Mouse (Mus musculus) midbrain, embryonic 10.5 days (tissue): Measurements from ENCODE around the gene Afp. TPM values are rescaled to one million over a fixed set of nuclear protein-coding genes. Genes with fewer than 3 reads are reported as not detected.

Source experiments
- DNase-seq: peaks from one replicate; pipeline ENCODE4 v3.0.0-alpha.2; 2017; ENCODE audit warnings: low spot score
- H3K27ac ChIP-seq: fragments of 300-500 bp; sonication (generic); replicated peaks from 2 replicates; pipeline ENCODE4 v1.5.1; 2016; ENCODE audit warnings: mild to moderate bottlenecking
- H3K27me3 ChIP-seq: fragments of 300-500 bp; sonication (generic); 2 replicates; pipeline ENCODE4 v1.6.1; 2016; ENCODE audit warnings: low read depth, mild to moderate bottlenecking; ENCODE audit not compliant: poor library complexity, severe bottlenecking
- H3K36me3 ChIP-seq: fragments of 300-500 bp; sonication (generic); 2 replicates; pipeline ENCODE4 v1.6.1; 2016; ENCODE audit warnings: mild to moderate bottlenecking, moderate library complexity
- H3K4me1 ChIP-seq: fragments of 300-500 bp; sonication (generic); 2 replicates; pipeline ENCODE4 v1.6.1; 2016
- H3K4me3 ChIP-seq: fragments of 300-500 bp; sonication (generic); 2 replicates; pipeline ENCODE4 v1.5.1; 2016; ENCODE audit warnings: mild to moderate bottlenecking, moderate library complexity
- H3K9me3 ChIP-seq: fragments of 300-500 bp; sonication (generic); replicated peaks from 2 replicates; pipeline ENCODE4 v1.6.1; 2016; ENCODE audit warnings: mild to moderate bottlenecking
- WGBS: fragments of 180-500 bp; shearing (Covaris S2); methylation state at CpG from one replicate; pipeline ENCODE4 v1.1.7; 2016; 5-methylcytosine and 5-hydroxymethylcytosine counted together
- polyA plus RNA-seq: library from polyadenylated mRNA; unstranded; fragments of >200 nt; fragmentation: Nextera tagmentation; extraction: Ambion mirVana; gene quantifications from 2 replicates; pipeline ENCODE4 v1.2.1, GENCODE M21; 2016

Gene Afp
- polyA plus RNA-seq: 0.16 TPM in 1 of 2 replicates, not detected in the other

DNA sequence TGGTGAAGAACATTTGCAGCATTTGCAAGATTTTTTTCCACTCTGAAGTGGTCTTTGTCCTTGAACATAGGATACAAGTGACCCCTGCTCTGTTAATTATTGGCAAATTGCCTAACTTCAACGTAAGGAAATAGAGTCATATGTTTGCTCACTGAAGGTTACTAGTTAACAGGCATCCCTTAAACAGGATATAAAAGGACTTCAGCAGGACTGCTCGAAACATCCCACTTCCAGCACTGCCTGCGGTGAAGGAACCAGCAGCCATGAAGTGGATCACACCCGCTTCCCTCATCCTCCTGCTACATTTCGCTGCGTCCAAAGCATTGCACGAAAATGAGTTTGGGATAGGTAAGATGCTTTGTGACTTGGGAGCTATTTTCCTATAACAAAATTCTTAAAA is at the start of gene Afp:
TSS of gene Afp (plus strand) at position 220 of the 400 bp plus-strand sequence.
- H3K4me3 ChIP-seq: no peak within 1 kb of the TSS
- H3K4me1 ChIP-seq: no peaks in the 10 kb centered on the region
- H3K9me3 ChIP-seq: no peaks in the 10 kb centered on the region
- 96% methylated on average over 7 of the region's 7 CpGs for WGBS
- no peak within 1 kb of the TSS for H3K27ac ChIP-seq
- no peaks in the 10 kb centered on the region for H3K27me3 ChIP-seq
- no peaks in the 10 kb centered on the region for H3K36me3 ChIP-seq
- no peak for DNase-seq

GRCm38 (mm10) chr5:90447577-90447976 is 43.0 kb upstream of the Afp start:
- Histone ChIP-seq H3K9me3 (no peaks in the 10 kb centered on the region), H3K27me3 (0 out of 2 replicates have a peak, but pooled peaks cover 3% of the 10 kb centered on the region), H3K4me3 (no peak overlapping the region), H3K4me1 (no peaks in the 10 kb centered on the region), H3K36me3 (no peaks in the 10 kb centered on the region), H3K27ac (no peak overlapping the region)
- DNase-seq: no peak
- WGBS: 73% methylated on average over 3 of the region's 3 CpGs

DNA sequence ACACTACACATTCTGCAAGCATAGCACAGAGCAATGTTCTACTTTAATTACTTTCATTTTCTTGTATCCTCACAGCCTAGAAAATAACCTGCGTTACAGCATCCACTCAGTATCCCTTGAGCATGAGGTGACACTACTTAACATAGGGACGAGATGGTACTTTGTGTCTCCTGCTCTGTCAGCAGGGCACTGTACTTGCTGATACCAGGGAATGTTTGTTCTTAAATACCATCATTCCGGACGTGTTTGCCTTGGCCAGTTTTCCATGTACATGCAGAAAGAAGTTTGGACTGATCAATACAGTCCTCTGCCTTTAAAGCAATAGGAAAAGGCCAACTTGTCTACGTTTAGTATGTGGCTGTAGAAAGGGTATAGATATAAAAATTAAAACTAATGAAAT is 40.6 kb upstream of the Afp start:
- H3K4me3 ChIP-seq: no peak overlapping the region
- H3K36me3 ChIP-seq: no peaks in the 10 kb centered on the region
- H3K27ac ChIP-seq: no peak overlapping the region
- WGBS: 90% methylated on average over 5 of the region's 5 CpGs
- 0 out of 2 replicates have a peak, but pooled peaks cover 3% of the 10 kb centered on the region for H3K27me3 ChIP-seq
- no peaks in the 10 kb centered on the region for H3K9me3 ChIP-seq
- H3K4me1 ChIP-seq: no peaks in the 10 kb centered on the region
- no peak for DNase-seq

- Histone ChIP-seq H3K36me3 (no peaks in the 10 kb centered on the region), H3K4me3 (no peak overlapping the region), H3K27ac (no peak overlapping the region), H3K4me1 (no peaks in the 10 kb centered on the region), H3K9me3 (no peaks in the 10 kb centered on the region), H3K27me3 (no peaks in the 10 kb centered on the region)
- WGBS: 81% methylated on average over 4 of the region's 4 CpGs
- DNase-seq: no peak
Measured at GRCm38 (mm10) chr5:90452711-90453110, 37.8 kb upstream of the Afp start.

- WGBS: 85% methylated on average over 1 of the region's 1 CpGs
- no peaks in the 10 kb centered on the region for H3K4me1 ChIP-seq
- H3K36me3 ChIP-seq: no peaks in the 10 kb centered on the region
- no peak for DNase-seq
- H3K4me3 ChIP-seq: no peak overlapping the region
- no peaks in the 10 kb centered on the region for H3K27me3 ChIP-seq
- no peaks in the 10 kb centered on the region for H3K9me3 ChIP-seq
- no peak overlapping the region for H3K27ac ChIP-seq
Measured at GRCm38 (mm10) chr5:90457241-90457640, 33.3 kb upstream of the Afp start.

DNA sequence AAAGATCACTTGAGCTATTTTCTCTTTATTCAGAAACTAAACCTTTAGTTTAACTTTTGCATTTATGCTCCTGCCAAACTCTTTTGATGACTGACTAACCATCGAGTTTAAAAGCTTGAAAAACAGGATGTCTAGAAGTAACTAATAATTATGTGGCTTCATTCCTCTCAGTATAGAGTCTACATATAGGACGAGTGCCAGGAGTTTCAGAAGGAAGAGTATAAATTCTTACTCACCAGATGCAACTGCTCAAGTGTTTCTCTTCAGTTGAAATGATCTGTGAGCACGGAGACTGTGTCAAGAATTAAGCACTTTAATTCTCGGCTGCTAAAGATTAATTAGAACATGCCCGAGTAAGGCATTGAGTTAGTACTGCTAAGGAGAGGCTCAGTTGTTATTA is 31.8 kb upstream of the Afp start:
- WGBS: 86% methylated on average over 5 of the region's 5 CpGs
- no peaks in the 10 kb centered on the region for H3K4me1 ChIP-seq
- H3K27me3 ChIP-seq: no peaks in the 10 kb centered on the region
- no peak for DNase-seq
- no peak overlapping the region for H3K27ac ChIP-seq
- H3K36me3 ChIP-seq: no peaks in the 10 kb centered on the region
- H3K9me3 ChIP-seq: no peaks in the 10 kb centered on the region
- no peak overlapping the region for H3K4me3 ChIP-seq

GRCm38 (mm10) chr5:90460619-90461018 is 29.9 kb upstream of the Afp start, which contains the start of gene Alb:
Gene Alb, plus strand, starts transcription at chr5:90460897.
- no peak within 1 kb of the TSS for H3K27ac ChIP-seq
- 93% methylated on average over 8 of the region's 8 CpGs for WGBS
- H3K9me3 ChIP-seq: no peaks in the 10 kb centered on the region
- H3K4me3 ChIP-seq: no peak within 1 kb of the TSS
- no peak for DNase-seq
- H3K27me3 ChIP-seq: no peaks in the 10 kb centered on the region
- H3K36me3 ChIP-seq: no peaks in the 10 kb centered on the region
- no peaks in the 10 kb centered on the region for H3K4me1 ChIP-seq

DNA sequence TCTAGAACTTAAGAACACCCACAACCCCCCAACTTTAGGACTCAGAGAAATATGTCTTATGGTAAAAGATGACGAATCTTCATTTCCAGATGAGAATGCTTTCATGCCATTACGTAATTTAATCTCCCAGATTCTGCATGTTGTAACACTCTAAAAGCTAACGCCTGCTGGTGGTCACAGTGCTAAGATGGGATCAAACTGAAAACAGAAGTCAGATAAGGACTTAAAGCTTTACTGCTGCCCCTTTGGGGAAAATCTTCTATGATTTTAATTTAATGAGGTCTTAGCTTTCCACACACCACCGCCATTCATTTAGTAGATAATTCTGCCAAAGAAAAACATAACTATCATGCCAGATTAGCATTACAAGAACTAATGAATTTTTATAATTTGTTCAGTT is 23.7 kb upstream of the Afp start:
- H3K9me3 ChIP-seq: no peaks in the 10 kb centered on the region
- H3K4me3 ChIP-seq: no peak overlapping the region
- no peak for DNase-seq
- peaks cover 9% of the 10 kb centered on the region for H3K4me1 ChIP-seq
- no peak overlapping the region for H3K27ac ChIP-seq
- H3K27me3 ChIP-seq: no peaks in the 10 kb centered on the region
- no peaks in the 10 kb centered on the region for H3K36me3 ChIP-seq
- WGBS: 72% methylated on average over 4 of the region's 4 CpGs

DNA sequence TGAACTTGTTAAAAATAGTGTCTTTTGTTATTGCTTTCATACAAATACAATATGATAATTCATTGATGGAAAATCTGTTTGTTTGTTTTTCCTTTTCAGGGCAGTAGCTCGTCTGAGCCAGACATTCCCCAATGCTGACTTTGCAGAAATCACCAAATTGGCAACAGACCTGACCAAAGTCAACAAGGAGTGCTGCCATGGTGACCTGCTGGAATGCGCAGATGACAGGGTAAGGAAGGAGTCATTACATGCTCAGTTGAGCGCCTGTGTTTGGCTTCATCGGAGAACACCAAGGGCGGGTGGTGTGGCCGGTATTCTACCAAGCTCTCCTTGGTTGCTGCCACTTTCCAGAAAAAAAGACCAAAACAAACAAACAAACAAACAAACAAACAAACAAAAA is 23.3 kb upstream of the Afp start:
- no peaks in the 10 kb centered on the region for H3K27me3 ChIP-seq
- H3K9me3 ChIP-seq: no peaks in the 10 kb centered on the region
- H3K36me3 ChIP-seq: no peaks in the 10 kb centered on the region
- no peak overlapping the region for H3K4me3 ChIP-seq
- peaks cover 9% of the 10 kb centered on the region for H3K4me1 ChIP-seq
- DNase-seq: peak; percentile 56
- no peak overlapping the region for H3K27ac ChIP-seq
- WGBS: 15% methylated on average over 6 of the region's 6 CpGs

DNA sequence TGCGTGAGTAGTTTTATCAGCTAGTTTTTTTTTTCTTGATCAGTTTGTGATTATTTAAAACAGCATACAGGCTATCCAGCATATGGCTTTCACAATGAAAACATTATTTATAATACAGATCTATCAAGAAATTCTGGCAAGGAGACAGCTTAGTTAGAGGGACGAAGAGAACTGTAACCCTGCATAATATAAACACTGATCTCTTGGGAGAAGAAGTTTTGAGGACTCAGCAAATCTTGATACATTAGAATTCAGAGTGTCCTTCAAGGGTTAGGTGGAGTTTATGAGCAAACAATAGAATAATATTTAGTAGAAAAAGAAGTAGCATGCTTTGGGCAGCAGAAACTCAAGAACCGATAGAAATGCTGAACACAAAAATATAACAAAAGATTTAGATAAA is 19.7 kb upstream of the Afp start:
- no peak overlapping the region for H3K27ac ChIP-seq
- no peak overlapping the region for H3K4me3 ChIP-seq
- peaks cover 9% of the 10 kb centered on the region for H3K4me1 ChIP-seq
- 91% methylated on average over 3 of the region's 3 CpGs for WGBS
- DNase-seq: no peak
- H3K36me3 ChIP-seq: no peaks in the 10 kb centered on the region
- no peaks in the 10 kb centered on the region for H3K27me3 ChIP-seq
- no peaks in the 10 kb centered on the region for H3K9me3 ChIP-seq

DNA sequence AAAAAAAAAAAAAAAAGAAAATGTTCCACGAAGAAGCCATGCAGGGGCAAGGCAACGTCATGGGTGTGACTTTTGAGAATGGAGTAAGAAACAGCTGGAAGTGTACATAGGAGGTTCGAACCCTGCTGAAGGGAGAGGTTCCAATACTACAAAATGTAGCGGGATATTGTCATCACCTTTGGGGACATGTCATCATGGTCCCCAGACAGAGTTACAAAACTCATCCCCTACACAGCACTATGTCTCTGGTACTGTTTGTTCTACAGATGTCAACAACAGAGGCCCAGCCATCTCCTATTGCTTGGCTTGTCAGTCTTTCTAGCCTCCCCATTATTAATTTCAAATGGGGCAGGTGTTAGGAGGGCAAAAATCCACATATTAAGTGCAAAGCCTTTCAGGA is 16.6 kb upstream of the Afp start:
- H3K36me3 ChIP-seq: no peaks in the 10 kb centered on the region
- no peak for DNase-seq
- WGBS: 88% methylated on average over 4 of the region's 4 CpGs
- H3K27me3 ChIP-seq: no peaks in the 10 kb centered on the region
- no peaks in the 10 kb centered on the region for H3K4me1 ChIP-seq
- H3K9me3 ChIP-seq: no peaks in the 10 kb centered on the region
- H3K27ac ChIP-seq: no peak overlapping the region
- no peak overlapping the region for H3K4me3 ChIP-seq

DNA sequence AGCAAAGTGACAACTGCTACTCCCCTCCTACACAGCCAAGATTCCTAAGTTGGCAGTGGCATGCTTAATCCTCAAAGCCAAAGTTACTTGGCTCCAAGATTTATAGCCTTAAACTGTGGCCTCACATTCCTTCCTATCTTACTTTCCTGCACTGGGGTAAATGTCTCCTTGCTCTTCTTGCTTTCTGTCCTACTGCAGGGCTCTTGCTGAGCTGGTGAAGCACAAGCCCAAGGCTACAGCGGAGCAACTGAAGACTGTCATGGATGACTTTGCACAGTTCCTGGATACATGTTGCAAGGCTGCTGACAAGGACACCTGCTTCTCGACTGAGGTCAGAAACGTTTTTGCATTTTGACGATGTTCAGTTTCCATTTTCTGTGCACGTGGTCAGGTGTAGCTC is 16.2 kb upstream of the Afp start:
- H3K4me1 ChIP-seq: no peaks in the 10 kb centered on the region
- whole genome bisulfite sequencing: 91% methylated on average over 5 of the region's 5 CpGs
- no peak overlapping the region for H3K4me3 ChIP-seq

DNA sequence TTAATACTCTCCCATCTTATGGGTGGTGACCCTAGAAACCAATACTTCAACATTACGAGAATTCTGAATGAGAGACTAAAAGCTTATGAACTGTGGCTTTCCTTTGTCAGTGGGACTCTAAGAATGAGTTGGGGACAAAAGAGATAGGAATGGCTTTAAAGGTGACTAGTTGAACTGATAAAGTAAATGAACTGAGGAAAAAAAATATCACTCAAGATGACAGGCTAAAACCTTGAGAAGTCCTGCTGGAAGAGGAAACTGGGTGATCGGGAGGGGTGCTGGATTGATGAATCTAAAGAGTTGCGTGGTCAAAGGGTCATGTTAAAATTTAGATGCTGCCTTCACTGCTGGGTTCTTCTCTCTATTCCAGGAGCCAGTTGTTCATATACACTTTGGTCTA is 13.8 kb upstream of the Afp start:
- Histone ChIP-seq H3K4me3 (no peak overlapping the region), H3K36me3 (no peaks in the 10 kb centered on the region), H3K4me1 (no peaks in the 10 kb centered on the region), H3K27ac (no peak overlapping the region), H3K9me3 (no peaks in the 10 kb centered on the region), H3K27me3 (no peaks in the 10 kb centered on the region)
- DNase-seq: no peak
- 91% methylated on average over 3 of the region's 3 CpGs for WGBS

More for the DNA sequence above, 16.2 kb upstream of the Afp start:
- H3K36me3 ChIP-seq: no peaks in the 10 kb centered on the region
- no peaks in the 10 kb centered on the region for H3K27me3 ChIP-seq
- H3K9me3 ChIP-seq: no peaks in the 10 kb centered on the region
- no peak for DNase-seq
- H3K27ac ChIP-seq: no peak overlapping the region
